Mouse (Mus musculus): ENCODE data around the gene Rac1. TPM values are rescaled to one million over a fixed set of nuclear protein-coding genes. Genes with fewer than 3 reads are reported as not detected.

Rac1 gene
- polyA plus RNA-seq, 1 experiment, result 420 TPM

GRCm38 (mm10) chr5:143499686-143500085 is 28.1 kb downstream of the Rac1 start:
- 71% methylated on average over 4 of the region's 4 CpGs for WGBS
- DNase-seq (ENCODE audit: low read depth, low spot score), result no peak

- DNase-seq (ENCODE audit: low read depth, low spot score), result no peak
- 91% methylated on average over 7 of the region's 7 CpGs for WGBS
Measured at GRCm38 (mm10) chr5:143499197-143499596, 28.6 kb downstream of the Rac1 start.

- 75% methylated on average over 3 of the region's 3 CpGs for WGBS
- no peak for DNase-seq (ENCODE audit: low read depth, low spot score)
Measured at GRCm38 (mm10) chr5:143497451-143497850, 30.4 kb downstream of the Rac1 start.

GRCm38 (mm10) chr5:143495708-143496107 is 32.1 kb downstream of the Rac1 start:
- 93% methylated on average over 6 of the region's 6 CpGs for WGBS
- DNase-seq (ENCODE audit: low read depth, low spot score), result no peak

GRCm38 (mm10) chr5:143493163-143493562 is 34.7 kb downstream of the Rac1 start:
- 85% methylated on average over 10 of the region's 10 CpGs for WGBS
- no peak for DNase-seq (ENCODE audit: low read depth, low spot score)

GRCm38 (mm10) chr5:143491736-143492135 is 36.1 kb downstream of the Rac1 start:
- DNase-seq (ENCODE audit: low read depth, low spot score), result no peak
- 91% methylated on average over 4 of the region's 4 CpGs for WGBS

- 84% methylated on average over 14 of the region's 14 CpGs for WGBS
- no peak for DNase-seq (ENCODE audit: low read depth, low spot score)
Measured at GRCm38 (mm10) chr5:143489749-143490342, 38.0 kb downstream of the Rac1 start.

GRCm38 (mm10) chr5:143487998-143488397 is 39.8 kb downstream of the Rac1 start:
- no peak for DNase-seq (ENCODE audit: low read depth, low spot score)
- 87% methylated on average over 5 of the region's 5 CpGs for WGBS

GRCm38 (mm10) chr5:143487193-143487592 is 40.6 kb downstream of the Rac1 start:
- WGBS, result 91% methylated on average over 10 of the region's 10 CpGs
- no peak for DNase-seq (ENCODE audit: low read depth, low spot score)

GRCm38 (mm10) chr5:143484955-143485354 is 42.9 kb downstream of the Rac1 start:
- DNase-seq (ENCODE audit: low read depth, low spot score), result no peak
- WGBS, result 83% methylated on average over 5 of the region's 5 CpGs

GRCm38 (mm10) chr5:143477901-143478300 is 49.9 kb downstream of the Rac1 start:
- no peak for DNase-seq (ENCODE audit: low read depth, low spot score)
- 71% methylated on average over 3 of the region's 3 CpGs for WGBS

- no peak for DNase-seq (ENCODE audit: low read depth, low spot score)
- 96% methylated on average over 6 of the region's 6 CpGs for WGBS
Measured at GRCm38 (mm10) chr5:143476013-143476412, 51.8 kb downstream of the Rac1 start.

GRCm38 (mm10) chr5:143475153-143475844 is 52.5 kb downstream of the Rac1 start:
- 71% methylated on average over 20 of the region's 20 CpGs for WGBS

GRCm38 (mm10) chr5:143471953-143472618 is 55.8 kb downstream of the Rac1 start:
- no peak for DNase-seq (ENCODE audit: low read depth, low spot score)
- WGBS, result 81% methylated on average over 9 of the region's 9 CpGs

More at GRCm38 (mm10) chr5:143475153-143475844, 52.5 kb downstream of the Rac1 start:
- no peak for DNase-seq (ENCODE audit: low read depth, low spot score)

GRCm38 (mm10) chr5:143471165-143471546 is 56.7 kb downstream of the Rac1 start:
- 74% methylated on average over 3 of the region's 3 CpGs for WGBS
- DNase-seq (ENCODE audit: low read depth, low spot score), result no peak

- WGBS, result 60% methylated on average over 15 of the region's 15 CpGs
- no peak for DNase-seq (ENCODE audit: low read depth, low spot score)
Measured at GRCm38 (mm10) chr5:143470421-143471164, 57.2 kb downstream of the Rac1 start.

- WGBS, result 96% methylated on average over 8 of the region's 8 CpGs
- DNase-seq (ENCODE audit: low read depth, low spot score), result no peak
Measured at GRCm38 (mm10) chr5:143469628-143470027, 58.2 kb downstream of the Rac1 start.

- 95% methylated on average over 6 of the region's 6 CpGs for WGBS
- no peak for DNase-seq (ENCODE audit: low read depth, low spot score)
Measured at GRCm38 (mm10) chr5:143467931-143468330, 59.9 kb downstream of the Rac1 start.

GRCm38 (mm10) chr5:143466891-143467669 is 60.8 kb downstream of the Rac1 start:
- no peak for DNase-seq (ENCODE audit: low read depth, low spot score)
- WGBS, result 67% methylated on average over 23 of the region's 23 CpGs

All from large intestine, adult 2 months (tissue).